Mouse (Mus musculus) embryonic facial prominence, embryonic 15.5 days (tissue): ENCODE measurements around the gene 3300002I08Rik. TPM values are rescaled to one million over a fixed set of nuclear protein-coding genes. Genes with fewer than 3 reads are reported as not detected.
A peak's percentile ranks its signal among the peaks of the same experiment; 100 is the strongest.
"Not testable (repeated sequence)": the region's sequence is repeated elsewhere in the genome, so short reads cannot be mapped to it uniquely, and the experiment has no call there.

Experiments
- ATAC-seq: fragments of 200-750 bp; cut with Nextera tagmentation; 2 replicates; pipeline ENCODE4 v1.8.0; 2017; ENCODE audit warnings: low read depth, moderate TSS enrichment; ENCODE audit not compliant: insufficient number of reproducible peaks, low FRiP score, low TSS enrichment
- H3K27ac ChIP-seq: fragments of 300-500 bp; sonication (generic); replicated peaks from 2 replicates; pipeline ENCODE4 v1.5.1; 2015; ENCODE audit warnings: mild to moderate bottlenecking, inconsistent platforms
- H3K27me3 ChIP-seq: fragments of 300-500 bp; sonication (generic); 2 replicates; pipeline ENCODE4 v1.6.1; 2015; ENCODE audit warnings: inconsistent platforms
- H3K36me3 ChIP-seq: fragments of 300-500 bp; sonication (generic); 2 replicates; pipeline ENCODE4 v1.6.1; 2015; ENCODE audit warnings: mild to moderate bottlenecking, inconsistent platforms
- H3K4me1 ChIP-seq: fragments of 300-500 bp; sonication (generic); 2 replicates; pipeline ENCODE4 v1.6.1; 2015; ENCODE audit warnings: inconsistent platforms
- H3K4me2 ChIP-seq: fragments of 300-500 bp; sonication (generic); replicated peaks from 2 replicates; pipeline ENCODE4 v1.6.1; 2015; ENCODE audit warnings: mild to moderate bottlenecking, inconsistent platforms
- H3K4me3 ChIP-seq: fragments of 300-500 bp; sonication (generic); replicated peaks from 2 replicates; pipeline ENCODE4 v1.5.1; 2015; ENCODE audit warnings: mild to moderate bottlenecking, inconsistent platforms
- H3K9ac ChIP-seq: fragments of 300-500 bp; sonication (generic); 2 replicates; pipeline ENCODE4 v1.6.1; 2015; ENCODE audit warnings: inconsistent platforms
- H3K9me3 ChIP-seq: fragments of 300-500 bp; sonication (generic); replicated peaks from 2 replicates; pipeline ENCODE4 v1.6.1; 2016; ENCODE audit warnings: inconsistent platforms
- whole genome bisulfite sequencing: fragments of 180-500 bp; shearing (Covaris S2); methylation state at CpG from one replicate; pipeline ENCODE4 v1.1.7; 2015; 5-methylcytosine and 5-hydroxymethylcytosine counted together
- polyA plus RNA-seq: library from polyadenylated mRNA; unstranded; fragments of >200 nt; fragmentation: Nextera tagmentation; extraction: Ambion mirVana; gene quantifications from 2 replicates; pipeline ENCODE4 v1.2.1, GENCODE M21; 2015

The 3300002I08Rik gene
- polyA plus RNA-seq, result 7.0 and 7.3 TPM in 2 replicates

- H3K36me3 ChIP-seq, H3K4me1 ChIP-seq, H3K9me3 ChIP-seq, H3K27me3 ChIP-seq: not testable (repeated sequence)
- peak; percentile 93 for ATAC-seq
- H3K4me2 ChIP-seq, result peak within 1 kb of the TSS; percentile 48
- peak within 1 kb of the TSS; percentile 65 for H3K4me3 ChIP-seq
- H3K27ac ChIP-seq, result peak within 1 kb of the TSS; percentile 76
- peak within 1 kb of the TSS; percentile 74 for H3K9ac ChIP-seq
- 6% methylated on average over 17 of the region's 17 CpGs for WGBS
Observed at GRCm38 (mm10) chr2:150362113-150362877, at the start of gene 3300002I08Rik. 3300002I08Rik (minus strand) TSS chr2:150362765.

- H3K9ac ChIP-seq, ATAC-seq, H3K4me3 ChIP-seq, H3K27ac ChIP-seq, H3K4me2 ChIP-seq, H3K27me3 ChIP-seq, H3K4me1 ChIP-seq: not testable (repeated sequence)
- Histone ChIP-seq H3K36me3 (peaks cover 15% of the 10 kb centered on the region), H3K9me3 (peaks cover 16% of the 10 kb centered on the region; the same call in 1 of the 2 replicates)
- WGBS, result 90% methylated on average over 17 of the region's 17 CpGs
Observed at GRCm38 (mm10) chr2:150412146-150412545, 49.6 kb upstream of the 3300002I08Rik start.

GRCm38 (mm10) chr2:150390198-150390597 is 27.6 kb upstream of the 3300002I08Rik start:
- Histone ChIP-seq H3K4me3 (no peak overlapping the region), H3K27ac (no peak overlapping the region), H3K4me2 (no peak overlapping the region), H3K36me3 (no peaks in the 10 kb centered on the region), H3K9ac (no peak overlapping the region), H3K27me3 (no peaks in the 10 kb centered on the region), H3K9me3 (no peaks in the 10 kb centered on the region; the same call in 1 of the 2 replicates), H3K4me1 (no peaks in the 10 kb centered on the region)
- WGBS, result 75% methylated on average over 1 of the region's 1 CpGs
- no peak for ATAC-seq

- WGBS, result 93% methylated on average over 19 of the region's 19 CpGs
- H3K9me3 ChIP-seq, H3K27me3 ChIP-seq, ATAC-seq, H3K4me2 ChIP-seq, H3K4me3 ChIP-seq, H3K36me3 ChIP-seq, H3K9ac ChIP-seq, H3K27ac ChIP-seq, H3K4me1 ChIP-seq: not testable (repeated sequence)
Observed at GRCm38 (mm10) chr2:150385553-150386106, 23.1 kb upstream of the 3300002I08Rik start.

GRCm38 (mm10) chr2:150362878-150363229 is 289 bp upstream of the 3300002I08Rik start:
- peak overlapping the region; percentile 76 for H3K27ac ChIP-seq
- ATAC-seq, result peak; percentile 40; the same call in 1 of the 2 replicates
- no peaks in the 10 kb centered on the region for H3K36me3 ChIP-seq
- H3K4me2 ChIP-seq, result peak overlapping the region; percentile 48
- H3K9me3 ChIP-seq, result no peaks in the 10 kb centered on the region
- WGBS, result 14% methylated on average over 4 of the region's 4 CpGs
- peak overlapping the region; percentile 65 for H3K4me3 ChIP-seq
- no peaks in the 10 kb centered on the region for H3K4me1 ChIP-seq
- no peaks in the 10 kb centered on the region for H3K27me3 ChIP-seq
- no peak overlapping the region for H3K9ac ChIP-seq

DNA sequence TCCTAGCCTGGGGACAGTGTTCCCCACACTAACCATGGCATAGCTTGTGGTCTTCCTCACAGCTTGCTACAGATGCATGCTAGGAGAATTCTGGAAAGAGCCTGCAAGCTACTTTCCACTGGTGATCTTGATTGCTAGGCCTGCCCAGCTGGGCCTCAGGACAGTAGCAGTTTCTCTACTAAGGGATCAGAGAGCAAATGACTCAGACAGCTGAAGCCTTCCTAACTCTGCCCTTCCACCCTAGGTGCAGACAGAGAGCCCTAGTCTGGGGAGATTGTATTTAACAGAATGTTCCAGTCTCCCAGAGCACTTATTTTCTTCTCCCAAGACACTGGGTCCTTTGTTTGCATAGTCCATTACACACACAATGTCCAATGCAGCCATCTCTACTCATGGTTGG is 5.4 kb downstream of the 3300002I08Rik start:
- H3K9me3 ChIP-seq, H3K4me3 ChIP-seq, H3K27me3 ChIP-seq, H3K4me2 ChIP-seq, H3K36me3 ChIP-seq, ATAC-seq, H3K4me1 ChIP-seq, H3K9ac ChIP-seq, H3K27ac ChIP-seq: not testable (repeated sequence)

- H3K27me3 ChIP-seq, result no peaks in the 10 kb centered on the region
- H3K4me3 ChIP-seq, result no peak within 1 kb of the TSS
- no peaks in the 10 kb centered on the region for H3K4me1 ChIP-seq
- no peak within 1 kb of the TSS for H3K9ac ChIP-seq
- WGBS, result 92% methylated on average over 5 of the region's 5 CpGs
- H3K27ac ChIP-seq, result no peak within 1 kb of the TSS
- no peak for ATAC-seq
- no peak within 1 kb of the TSS for H3K4me2 ChIP-seq
- peaks cover 39% of the 10 kb centered on the region for H3K36me3 ChIP-seq
- peaks cover 27% of the 10 kb centered on the region for H3K9me3 ChIP-seq
Observed at GRCm38 (mm10) chr2:150323402-150323801, 39.2 kb downstream of the 3300002I08Rik start, which contains the start of gene Gm10130. Gm10130 (plus strand) TSS chr2:150323702.

- H3K36me3 ChIP-seq, result peaks cover 34% of the 10 kb centered on the region
- H3K27ac ChIP-seq, result no peak overlapping the region
- H3K4me3 ChIP-seq, result no peak overlapping the region
- no peak overlapping the region for H3K4me2 ChIP-seq
- H3K9me3 ChIP-seq, result peaks cover 44% of the 10 kb centered on the region
- H3K27me3 ChIP-seq, result no peaks in the 10 kb centered on the region
- H3K4me1 ChIP-seq, result no peaks in the 10 kb centered on the region
- 93% methylated on average over 1 of the region's 1 CpGs for WGBS
- no peak overlapping the region for H3K9ac ChIP-seq
- no peak for ATAC-seq
Observed at GRCm38 (mm10) chr2:150318973-150319372, 43.6 kb downstream of the 3300002I08Rik start.

- no peak overlapping the region for H3K27ac ChIP-seq
- ATAC-seq, result no peak
- H3K27me3 ChIP-seq, result no peaks in the 10 kb centered on the region
- no peak overlapping the region for H3K4me3 ChIP-seq
- no peak overlapping the region for H3K4me2 ChIP-seq
- peaks cover 32% of the 10 kb centered on the region for H3K9me3 ChIP-seq
- H3K9ac ChIP-seq, result no peak overlapping the region
- no peaks in the 10 kb centered on the region for H3K4me1 ChIP-seq
- H3K36me3 ChIP-seq, result peaks cover 28% of the 10 kb centered on the region
Observed at GRCm38 (mm10) chr2:150316140-150316539, 46.4 kb downstream of the 3300002I08Rik start.

GRCm38 (mm10) chr2:150310952-150311884 is 51.3 kb downstream of the 3300002I08Rik start:
- peak overlapping the region; percentile 68; the same call in 1 of the 2 replicates for H3K27ac ChIP-seq
- peak overlapping the region; percentile 54 for H3K9ac ChIP-seq
- peak overlapping the region; percentile 59 for H3K4me2 ChIP-seq
- H3K9me3 ChIP-seq, H3K27me3 ChIP-seq, H3K4me1 ChIP-seq: not testable (repeated sequence)
- 10% methylated on average over 19 of the region's 19 CpGs for WGBS
- H3K4me3 ChIP-seq, result peak overlapping the region; percentile 59
- ATAC-seq, result peak; percentile 94
- H3K36me3 ChIP-seq, result peaks cover 10% of the 10 kb centered on the region

DNA sequence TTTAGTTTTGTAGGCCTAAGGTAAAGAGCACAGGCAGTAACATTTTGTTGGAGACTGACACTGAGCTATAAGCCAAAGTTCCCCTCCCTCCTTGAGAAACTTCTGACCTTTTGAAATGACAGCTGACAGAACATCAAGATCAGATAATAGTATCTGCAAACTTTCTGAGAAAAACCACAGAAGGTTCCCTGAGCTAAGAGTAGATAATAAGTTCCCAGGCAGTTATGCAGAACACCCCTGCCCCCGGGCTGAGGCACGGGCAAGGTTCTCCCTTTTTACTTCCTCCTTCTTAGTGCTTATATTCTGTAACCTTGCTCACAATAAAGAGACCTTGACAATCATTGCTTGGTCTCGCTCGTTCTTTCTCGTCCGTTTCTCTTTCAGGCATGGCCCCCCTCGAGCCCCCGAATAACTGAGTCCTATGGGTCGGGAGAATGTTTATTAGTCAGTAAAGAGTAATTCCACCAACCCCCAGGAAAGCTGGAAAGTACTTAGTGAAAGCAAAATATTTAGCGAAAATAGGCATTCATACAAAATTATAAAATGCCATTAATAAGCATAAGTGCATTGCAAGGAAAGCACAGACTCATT is 55.3 kb downstream of the 3300002I08Rik start:
- 85% methylated on average over 10 of the region's 10 CpGs for WGBS
- no peak overlapping the region for H3K4me3 ChIP-seq
- no peaks in the 10 kb centered on the region for H3K9me3 ChIP-seq
- no peaks in the 10 kb centered on the region for H3K4me1 ChIP-seq
- no peak overlapping the region for H3K4me2 ChIP-seq
- no peak overlapping the region for H3K9ac ChIP-seq
- no peaks in the 10 kb centered on the region for H3K27me3 ChIP-seq
- no peaks in the 10 kb centered on the region for H3K36me3 ChIP-seq
- ATAC-seq, result no peak
- H3K27ac ChIP-seq, result no peak overlapping the region
